Mouse (Mus musculus): ENCODE results near the gene Pced1b. TPM values are rescaled to one million over a fixed set of nuclear protein-coding genes. Genes with fewer than 3 reads are reported as not detected.
A peak's percentile ranks its signal among the peaks of the same experiment; 100 is the strongest.

Gene Pced1b
- total RNA-seq, 2 experiments from 2014 or later = 1.3 to 1.6 TPM

GRCm38 (mm10) chr15:97390778-97391177 is 143.9 kb downstream of the Pced1b start:
- Histone ChIP-seq H3K27ac (no peak overlapping the region), H3K4me3 (no peak overlapping the region)
- TF ChIP-seq CTCF (IDR thresholded peaks at IDR 0.05) = no peak
- no peak for DNase-seq
- intact Hi-C loops (cut with DNase I) = no loop called here

GRCm38 (mm10) chr15:97391436-97391835 is 144.5 kb downstream of the Pced1b start:
- DNase-seq = no peak
- intact Hi-C loops (cut with DNase I) = no loop called here
- TF ChIP-seq CTCF (IDR thresholded peaks at IDR 0.05) = no peak
- Histone ChIP-seq H3K27ac (no peak overlapping the region), H3K4me3 (no peak overlapping the region)

GRCm38 (mm10) chr15:97394561-97394960 is 147.7 kb downstream of the Pced1b start:
- H3K4me3 ChIP-seq = no peak overlapping the region
- intact Hi-C loops (cut with DNase I) = no loop called here
- DNase-seq = no peak
- TF ChIP-seq CTCF (IDR thresholded peaks at IDR 0.05) = no peak
- no peak overlapping the region for H3K27ac ChIP-seq

GRCm38 (mm10) chr15:97396586-97397299 is 149.8 kb downstream of the Pced1b start:
- intact Hi-C loops (cut with DNase I) = no loop called here
- Histone ChIP-seq H3K4me3 (no peak overlapping the region), H3K27ac (no peak overlapping the region)
- TF ChIP-seq CTCF (IDR thresholded peaks at IDR 0.05) = no peak
- no peak for DNase-seq

GRCm38 (mm10) chr15:97397793-97398192 is 150.9 kb downstream of the Pced1b start:
- Histone ChIP-seq H3K4me3 (no peak overlapping the region), H3K27ac (no peak overlapping the region)
- DNase-seq = no peak
- no peak for TF ChIP-seq CTCF (IDR thresholded peaks at IDR 0.05)
- intact Hi-C loops (cut with DNase I) = no loop called here

GRCm38 (mm10) chr15:97400866-97401265 is 154.0 kb downstream of the Pced1b start:
- H3K4me3 ChIP-seq = no peak overlapping the region
- intact Hi-C loops (cut with DNase I) = no loop called here
- no peak for TF ChIP-seq CTCF (IDR thresholded peaks at IDR 0.05)
- no peak overlapping the region for H3K27ac ChIP-seq
- no peak for DNase-seq

- no peak for TF ChIP-seq CTCF (IDR thresholded peaks at IDR 0.05)
- Histone ChIP-seq H3K27ac (no peak overlapping the region), H3K4me3 (no peak overlapping the region)
- DNase-seq = no peak
- intact Hi-C loops (cut with DNase I) = no loop called here
Measured at GRCm38 (mm10) chr15:97404483-97404882, 157.6 kb downstream of the Pced1b start.

- no peak overlapping the region for H3K4me3 ChIP-seq
- TF ChIP-seq CTCF (IDR thresholded peaks at IDR 0.05) = no peak
- no peak for DNase-seq
- intact Hi-C loops (cut with DNase I) = no loop called here
- no peak overlapping the region for H3K27ac ChIP-seq
Measured at GRCm38 (mm10) chr15:97404998-97405397, 158.1 kb downstream of the Pced1b start.

GRCm38 (mm10) chr15:97406105-97406504 is 159.2 kb downstream of the Pced1b start:
- DNase-seq = no peak
- intact Hi-C loops (cut with DNase I) = no loop called here
- Histone ChIP-seq H3K4me3 (no peak overlapping the region), H3K27ac (no peak overlapping the region)
- no peak for TF ChIP-seq CTCF (IDR thresholded peaks at IDR 0.05)

GRCm38 (mm10) chr15:97407496-97408454 is 160.9 kb downstream of the Pced1b start:
- no peak overlapping the region for H3K4me3 ChIP-seq
- DNase-seq = peak; percentile 39
- no peak for TF ChIP-seq CTCF (IDR thresholded peaks at IDR 0.05)
- intact Hi-C loops (cut with DNase I) = no loop called here
- H3K27ac ChIP-seq = no peak overlapping the region

GRCm38 (mm10) chr15:97411136-97411535 is 164.2 kb downstream of the Pced1b start:
- Histone ChIP-seq H3K4me3 (no peak overlapping the region), H3K27ac (no peak overlapping the region)
- TF ChIP-seq CTCF (IDR thresholded peaks at IDR 0.05) = peak; percentile 9; the same call in 1 of the 2 replicates
- intact Hi-C loops (cut with DNase I) = no loop called here
- DNase-seq = no peak

- Histone ChIP-seq H3K4me3 (no peak overlapping the region), H3K27ac (no peak overlapping the region)
- intact Hi-C loops (cut with DNase I) = no loop called here
- no peak for TF ChIP-seq CTCF (IDR thresholded peaks at IDR 0.05)
- DNase-seq = no peak
Measured at GRCm38 (mm10) chr15:97411671-97412070, 164.8 kb downstream of the Pced1b start.

- no peak for TF ChIP-seq CTCF (IDR thresholded peaks at IDR 0.05)
- Histone ChIP-seq H3K4me3 (no peak overlapping the region), H3K27ac (no peak overlapping the region)
- DNase-seq = no peak
- intact Hi-C loops (cut with DNase I) = no loop called here
Measured at GRCm38 (mm10) chr15:97412308-97412707, 165.4 kb downstream of the Pced1b start.

Measured in gastrocnemius, adult 2 months (tissue).